Mouse (Mus musculus) c-Kit-positive CD71-positive TER-119-negative erythroid progenitor cells, embryonic 14.5 days (primary cell): ENCODE measurements around the gene Dkk3.
"Not testable (repeated sequence)": the region's sequence is repeated elsewhere in the genome, so short reads cannot be mapped to it uniquely, and the experiment has no call there.

Source experiments
- DNase-seq: peaks from one replicate; pipeline ENCODE4 v3.0.0-alpha.2; 2013; ENCODE audit warnings: low read depth

Dkk3 gene

GRCm38 (mm10) chr7:112165593-112165992 is 6.7 kb upstream of the Dkk3 start:
- no peak for DNase-seq

GRCm38 (mm10) chr7:112165032-112165431 is 6.2 kb upstream of the Dkk3 start:
- not testable (repeated sequence) for DNase-seq

- no peak for DNase-seq
Measured at GRCm38 (mm10) chr7:112164430-112164829, 5.6 kb upstream of the Dkk3 start.

GRCm38 (mm10) chr7:112159835-112160234 is 978 bp upstream of the Dkk3 start:
- no peak for DNase-seq

DNA sequence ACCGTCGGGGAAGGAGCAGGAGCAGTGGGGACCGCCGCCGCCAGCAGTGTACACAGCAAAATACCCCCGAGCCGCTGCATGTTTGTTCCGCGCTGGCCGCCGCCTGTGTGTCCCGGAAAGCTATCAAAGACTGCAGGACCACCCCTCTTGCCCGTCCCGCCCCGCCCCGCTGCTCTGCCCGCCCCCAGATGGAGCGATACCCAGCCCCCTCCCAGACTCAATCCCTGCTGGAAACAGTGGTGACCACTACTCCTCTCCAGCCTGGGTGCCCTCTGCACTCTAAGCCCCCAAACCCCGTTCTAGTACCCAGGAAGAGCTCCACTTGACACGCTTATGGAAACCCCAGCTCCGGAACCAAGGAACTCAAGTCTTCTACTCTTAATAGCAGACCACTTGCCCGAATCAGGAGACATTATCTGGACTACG is 528 bp downstream of the Dkk3 start:
- DNase-seq = no peak

- no peak for DNase-seq
Measured at GRCm38 (mm10) chr7:112157584-112158315, 1.1 kb downstream of the Dkk3 start.

- DNase-seq = no peak
Measured at GRCm38 (mm10) chr7:112155194-112155593, 3.7 kb downstream of the Dkk3 start.

DNA sequence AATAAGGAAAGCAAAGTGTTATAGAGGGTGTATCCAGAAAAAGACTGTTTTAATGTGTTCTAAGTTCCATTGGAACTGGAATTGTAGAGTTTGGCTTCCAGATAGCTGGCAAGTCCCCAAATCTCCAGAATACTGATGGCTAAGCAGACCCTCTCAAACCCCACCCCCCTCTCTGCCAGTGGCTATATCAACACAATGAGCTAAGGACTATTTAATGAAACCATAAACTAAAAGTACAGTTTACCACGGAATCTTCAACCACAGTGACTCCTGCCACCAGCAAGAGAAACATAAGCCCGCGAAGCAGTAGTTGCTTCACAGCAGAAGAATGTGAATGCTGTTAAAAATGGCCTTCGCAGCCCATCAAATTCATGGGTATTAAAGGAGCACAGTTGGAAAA is 4.4 kb downstream of the Dkk3 start:
- no peak for DNase-seq

GRCm38 (mm10) chr7:112149113-112149512 is 9.7 kb downstream of the Dkk3 start:
- no peak for DNase-seq

- no peak for DNase-seq
Measured at GRCm38 (mm10) chr7:112147979-112148378, 10.9 kb downstream of the Dkk3 start.

DNA sequence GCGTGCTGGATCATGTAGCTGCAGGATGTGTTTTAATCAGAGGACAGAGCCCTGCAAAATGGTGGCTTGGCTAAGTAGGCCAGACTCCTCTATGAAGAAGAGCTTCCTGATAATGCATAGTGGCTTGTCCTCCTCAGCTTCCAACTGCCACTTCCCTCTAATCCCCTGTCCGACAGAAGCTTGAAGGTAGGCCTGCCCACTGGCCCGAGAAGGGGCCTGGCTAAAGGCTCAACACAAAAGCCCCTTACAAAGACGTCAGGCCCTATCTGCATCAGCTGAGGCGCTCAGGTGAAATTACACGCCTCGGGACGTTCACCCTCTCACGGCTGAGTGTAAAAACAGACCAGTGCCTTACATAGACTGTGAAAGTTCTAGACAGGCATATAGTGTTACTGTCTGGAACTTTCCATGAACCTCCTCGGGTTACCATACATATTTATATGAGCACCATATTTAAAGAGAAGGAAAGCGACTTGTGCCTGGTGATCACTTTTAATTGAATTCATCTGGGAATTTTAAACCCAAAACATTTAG is 14.1 kb downstream of the Dkk3 start:
- no peak for DNase-seq

- DNase-seq = no peak
Measured at GRCm38 (mm10) chr7:112143978-112144377, 14.9 kb downstream of the Dkk3 start.

GRCm38 (mm10) chr7:112143090-112143500 is 15.8 kb downstream of the Dkk3 start:
- DNase-seq = no peak

- DNase-seq = no peak
Measured at GRCm38 (mm10) chr7:112142616-112143015, 16.2 kb downstream of the Dkk3 start.

DNA sequence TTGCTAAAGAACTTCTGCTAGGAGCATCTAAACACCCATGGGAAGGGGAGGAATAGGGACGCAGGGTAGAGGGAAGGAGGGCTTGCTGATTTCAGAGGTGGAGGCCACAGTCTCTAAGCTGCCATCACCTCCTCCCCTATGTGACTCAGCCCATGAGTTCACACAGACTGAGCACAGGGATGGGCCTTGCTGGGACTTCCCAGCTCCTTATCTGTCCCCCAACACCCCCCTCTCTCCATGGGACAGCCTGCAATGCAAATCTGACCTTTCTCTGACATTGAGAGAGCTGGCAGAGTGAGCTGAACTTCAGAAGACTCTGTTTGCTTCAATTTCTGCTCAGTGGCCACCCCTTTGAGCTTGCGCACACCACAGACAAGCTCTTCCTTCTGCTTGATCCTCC is 18.1 kb downstream of the Dkk3 start:
- no peak for DNase-seq

- no peak for DNase-seq
Measured at GRCm38 (mm10) chr7:112138509-112139405, 20.1 kb downstream of the Dkk3 start.

GRCm38 (mm10) chr7:112138168-112138508 is 20.7 kb downstream of the Dkk3 start:
- no peak for DNase-seq

DNA sequence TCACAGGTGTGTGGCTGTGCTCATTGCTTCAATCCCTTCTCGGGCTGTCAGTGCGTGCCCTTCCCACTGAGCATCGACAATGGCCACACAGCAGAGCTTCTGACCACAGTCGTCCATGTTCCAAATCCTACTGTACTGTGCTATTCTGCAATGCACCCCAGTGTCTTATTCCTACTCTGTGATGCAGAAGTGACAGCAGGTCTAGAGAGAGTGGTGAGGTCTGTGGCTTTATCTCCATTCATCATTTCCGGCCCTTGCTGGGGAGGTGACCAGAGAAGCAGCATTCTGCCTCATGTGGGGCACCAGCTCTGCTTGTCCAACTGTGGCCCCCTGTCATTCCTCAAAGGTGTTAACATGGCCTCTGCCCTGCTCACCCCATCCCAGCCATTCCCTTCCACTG is 22.3 kb downstream of the Dkk3 start:
- DNase-seq = no peak

GRCm38 (mm10) chr7:112135161-112135560 is 23.7 kb downstream of the Dkk3 start:
- DNase-seq = no peak

- DNase-seq = no peak
Measured at GRCm38 (mm10) chr7:112133277-112133676, 25.6 kb downstream of the Dkk3 start.

- no peak for DNase-seq
Measured at GRCm38 (mm10) chr7:112132005-112132404, 26.9 kb downstream of the Dkk3 start.

- no peak for DNase-seq
Measured at GRCm38 (mm10) chr7:112130660-112131059, 28.2 kb downstream of the Dkk3 start.

DNA sequence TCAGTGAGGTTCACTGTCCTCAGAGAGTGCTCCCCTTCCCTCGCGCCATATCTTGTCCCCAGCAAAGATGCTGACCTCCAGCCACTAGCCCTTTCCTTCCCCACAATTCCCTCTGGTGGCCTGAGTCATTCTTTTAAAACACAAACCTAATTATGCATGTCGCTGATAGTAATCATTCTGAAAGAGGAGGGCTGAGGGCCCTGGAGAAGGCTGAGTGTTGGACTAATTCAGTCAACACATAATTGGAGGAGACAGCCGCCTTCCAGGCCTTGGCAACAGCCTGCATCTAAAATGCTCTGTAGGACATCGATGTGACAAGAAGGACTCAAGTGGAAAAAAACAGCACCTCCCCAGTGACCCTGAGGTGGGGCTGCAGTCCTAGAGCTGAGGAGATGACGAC is 29.0 kb downstream of the Dkk3 start:
- no peak for DNase-seq
